Mouse (Mus musculus) hindbrain, embryonic 12.5 days (tissue): ENCODE measurements around the gene Rab3a. TPM values are rescaled to one million over a fixed set of nuclear protein-coding genes. Genes with fewer than 3 reads are reported as not detected.
A peak's percentile ranks its signal among the peaks of the same experiment; 100 is the strongest.

Source experiments
- ATAC-seq: fragments of 200-750 bp; cut with Nextera tagmentation; 2 replicates; pipeline ENCODE4 v1.8.0; 2017; ENCODE audit warnings: moderate TSS enrichment; ENCODE audit not compliant: low FRiP score
- H3K27ac ChIP-seq: fragments of 300-500 bp; sonication (generic); 2 replicates; pipeline ENCODE4 v1.5.1; 2016; ENCODE audit warnings: mild to moderate bottlenecking
- H3K27me3 ChIP-seq: fragments of 300-500 bp; sonication (generic); 2 replicates; pipeline ENCODE4 v1.6.1; 2016; ENCODE audit warnings: mild to moderate bottlenecking
- H3K36me3 ChIP-seq: fragments of 300-500 bp; sonication (generic); 2 replicates; pipeline ENCODE4 v1.6.1; 2016; ENCODE audit warnings: mild to moderate bottlenecking
- H3K4me1 ChIP-seq: fragments of 300-500 bp; sonication (generic); 2 replicates; pipeline ENCODE4 v1.6.1; 2016
- H3K4me2 ChIP-seq: fragments of 300-500 bp; sonication (generic); replicated peaks from 2 replicates; pipeline ENCODE4 v1.6.1; 2016; ENCODE audit warnings: mild to moderate bottlenecking
- H3K4me3 ChIP-seq: fragments of 300-500 bp; sonication (generic); 2 replicates; pipeline ENCODE4 v1.5.1; 2016; ENCODE audit warnings: mild to moderate bottlenecking
- H3K9ac ChIP-seq: fragments of 300-500 bp; sonication (generic); 2 replicates; pipeline ENCODE4 v1.6.1; 2016; ENCODE audit warnings: mild to moderate bottlenecking, moderate library complexity
- H3K9me3 ChIP-seq: fragments of 300-500 bp; sonication (generic); replicated peaks from 2 replicates; pipeline ENCODE4 v1.6.1; 2016; ENCODE audit warnings: mild to moderate bottlenecking
- WGBS: fragments of 180-500 bp; shearing (Covaris S2); methylation state at CpG from one replicate; pipeline ENCODE4 v1.1.7; 2016; 5-methylcytosine and 5-hydroxymethylcytosine counted together
- polyA plus RNA-seq: library from polyadenylated mRNA; unstranded; fragments of >200 nt; fragmentation: Nextera tagmentation; extraction: Ambion mirVana; gene quantifications from 2 replicates; pipeline ENCODE4 v1.2.1, GENCODE M21; 2016

Gene Rab3a
- polyA plus RNA-seq, 1 experiment from 2014 or later = 126 TPM

DNA sequence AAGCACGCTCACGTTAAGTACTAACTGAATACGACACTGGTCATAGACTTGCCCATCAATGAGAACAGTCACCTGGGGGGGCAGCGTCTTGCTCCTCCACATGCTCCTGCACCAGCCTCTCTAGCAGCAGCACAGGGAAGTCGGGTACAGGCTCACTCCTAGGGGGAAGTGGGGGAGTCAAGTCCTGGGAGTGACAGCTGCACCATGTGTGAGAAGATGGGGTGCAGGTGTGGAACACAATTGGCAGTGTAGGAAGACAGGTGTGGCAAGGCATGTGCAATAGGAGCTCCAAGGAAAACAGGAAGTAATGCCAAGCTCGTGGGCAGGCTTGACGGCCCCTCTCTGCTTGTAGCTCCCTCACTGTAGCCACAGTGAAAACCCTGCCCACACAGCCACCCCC, 16.7 kb downstream of the Rab3a start:
- Histone ChIP-seq H3K4me3 (no peak overlapping the region), H3K4me2 (no peak overlapping the region), H3K9me3 (no peaks in the 10 kb centered on the region), H3K4me1 (peaks cover 38% of the 10 kb centered on the region), H3K27ac (no peak overlapping the region), H3K27me3 (peaks cover 15% of the 10 kb centered on the region; the same call in 1 of the 2 replicates), H3K36me3 (peaks cover 71% of the 10 kb centered on the region), H3K9ac (no peak overlapping the region)
- 88% methylated on average over 7 of the region's 7 CpGs for WGBS
- ATAC-seq = no peak

DNA sequence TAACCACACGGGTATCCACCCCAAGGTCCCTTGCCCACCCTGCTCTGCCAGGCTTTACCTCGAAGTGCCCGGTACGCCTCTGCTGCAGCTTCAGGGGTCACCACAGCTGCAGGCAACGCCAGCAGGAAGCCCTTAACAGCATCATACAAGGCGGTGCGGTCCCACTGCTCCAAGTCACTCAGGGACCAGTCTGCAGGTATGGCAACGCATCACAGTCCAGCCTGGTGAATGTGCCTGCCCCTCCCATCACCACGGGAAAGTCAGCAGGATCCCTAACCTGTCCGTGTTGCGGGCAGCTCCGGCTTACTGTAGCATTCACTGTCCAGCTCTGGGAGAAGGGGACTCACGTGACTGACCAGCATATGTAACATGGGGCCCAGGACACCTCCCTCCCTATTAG, 17.6 kb downstream of the Rab3a start:
- peaks cover 30% of the 10 kb centered on the region for H3K4me1 ChIP-seq
- peaks cover 8% of the 10 kb centered on the region; the same call in 1 of the 2 replicates for H3K27me3 ChIP-seq
- 94% methylated on average over 13 of the region's 13 CpGs for WGBS
- H3K27ac ChIP-seq = no peak overlapping the region
- H3K4me3 ChIP-seq = no peak overlapping the region
- no peak overlapping the region for H3K9ac ChIP-seq
- no peaks in the 10 kb centered on the region for H3K9me3 ChIP-seq
- H3K36me3 ChIP-seq = peaks cover 71% of the 10 kb centered on the region
- no peak overlapping the region for H3K4me2 ChIP-seq
- no peak for ATAC-seq

DNA sequence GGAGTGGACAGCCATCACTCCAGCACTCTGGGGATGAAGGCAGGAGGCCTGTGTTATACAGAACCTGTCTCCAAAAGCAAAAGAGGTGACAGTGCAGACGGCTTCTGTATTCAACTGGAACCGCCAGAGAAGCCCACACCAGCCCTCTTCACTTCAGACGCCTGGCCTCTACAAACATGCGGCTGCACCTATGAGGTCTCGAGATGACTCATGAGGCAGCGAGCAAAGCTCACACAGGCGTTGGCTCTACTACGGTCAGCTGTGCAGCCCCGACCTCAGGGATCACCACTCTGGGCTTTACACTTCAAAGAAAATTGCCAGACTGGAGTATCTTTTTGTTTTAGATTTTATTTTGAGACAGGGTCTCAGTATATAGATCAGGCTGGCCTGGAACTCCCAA, 18.4 kb downstream of the Rab3a start:
- no peak for ATAC-seq
- 93% methylated on average over 9 of the region's 9 CpGs for WGBS
- Histone ChIP-seq H3K27me3 (no peaks in the 10 kb centered on the region; the same call in 1 of the 2 replicates), H3K36me3 (peaks cover 65% of the 10 kb centered on the region), H3K4me3 (no peak overlapping the region), H3K9ac (0 out of 2 replicates have a peak overlapping the region, but pooled peaks have one; percentile 9), H3K4me1 (peaks cover 35% of the 10 kb centered on the region), H3K4me2 (0 out of 2 replicates have a peak overlapping the region, but pooled peaks have one; percentile 90), H3K27ac (no peak overlapping the region), H3K9me3 (no peaks in the 10 kb centered on the region)

DNA sequence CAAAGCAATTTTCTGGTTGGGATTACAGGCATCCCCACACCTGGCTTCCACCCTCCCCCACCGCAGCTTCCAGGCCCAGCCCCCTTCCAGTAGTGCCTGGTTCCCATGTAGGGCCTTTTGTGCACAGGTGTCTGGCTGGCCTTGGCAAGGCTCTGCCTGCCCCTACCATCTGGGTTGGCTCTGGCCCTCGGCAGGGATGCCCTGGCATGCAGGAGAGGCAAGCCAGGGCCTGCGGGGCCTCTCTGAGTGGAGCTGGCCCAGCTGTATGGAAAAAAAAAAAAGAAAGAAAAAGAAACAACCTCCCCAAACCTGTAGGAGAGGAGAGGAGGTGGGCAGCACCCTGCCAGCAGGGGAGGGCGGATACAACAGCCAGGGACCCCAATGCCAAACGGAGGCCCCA, 18.9 kb downstream of the Rab3a start:
- Histone ChIP-seq H3K9ac (0 out of 2 replicates have a peak overlapping the region, but pooled peaks have one; percentile 33), H3K9me3 (no peaks in the 10 kb centered on the region), H3K4me2 (peak overlapping the region; percentile 90; the same call in 1 of the 2 replicates), H3K27me3 (no peaks in the 10 kb centered on the region), H3K4me1 (peaks cover 40% of the 10 kb centered on the region), H3K4me3 (no peak overlapping the region), H3K36me3 (peaks cover 64% of the 10 kb centered on the region), H3K27ac (peak overlapping the region; percentile 23; the same call in 1 of the 2 replicates)
- 91% methylated on average over 5 of the region's 5 CpGs for WGBS
- ATAC-seq = no peak

DNA sequence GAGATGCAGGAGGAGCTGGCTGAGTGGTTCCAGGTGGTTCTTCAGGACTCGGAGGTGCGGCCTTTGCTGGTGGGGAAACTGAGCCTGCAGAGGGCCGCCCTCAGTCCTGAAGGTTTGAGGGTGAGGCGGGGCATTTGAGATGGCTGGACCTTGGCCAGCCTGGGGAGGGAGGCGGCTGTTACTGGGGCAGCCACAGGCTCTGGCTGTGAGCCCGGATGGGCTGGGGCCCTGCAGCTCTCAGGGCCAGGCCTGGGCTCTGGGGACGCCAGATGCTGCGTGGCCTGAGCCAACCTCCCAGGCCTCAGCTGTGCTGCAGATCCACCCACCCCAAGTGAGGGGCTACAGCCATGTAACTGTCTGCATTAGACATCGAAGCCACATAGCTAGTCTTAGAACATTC, 19.4 kb downstream of the Rab3a start:
- H3K9ac ChIP-seq = 0 out of 2 replicates have a peak overlapping the region, but pooled peaks have one; percentile 33
- no peak for ATAC-seq
- no peak overlapping the region for H3K4me3 ChIP-seq
- H3K27ac ChIP-seq = peak overlapping the region; percentile 30
- peaks cover 63% of the 10 kb centered on the region for H3K36me3 ChIP-seq
- 73% methylated on average over 9 of the region's 9 CpGs for WGBS
- peaks cover 42% of the 10 kb centered on the region for H3K4me1 ChIP-seq
- peak overlapping the region; percentile 90 for H3K4me2 ChIP-seq
- H3K27me3 ChIP-seq = no peaks in the 10 kb centered on the region
- no peaks in the 10 kb centered on the region for H3K9me3 ChIP-seq

DNA sequence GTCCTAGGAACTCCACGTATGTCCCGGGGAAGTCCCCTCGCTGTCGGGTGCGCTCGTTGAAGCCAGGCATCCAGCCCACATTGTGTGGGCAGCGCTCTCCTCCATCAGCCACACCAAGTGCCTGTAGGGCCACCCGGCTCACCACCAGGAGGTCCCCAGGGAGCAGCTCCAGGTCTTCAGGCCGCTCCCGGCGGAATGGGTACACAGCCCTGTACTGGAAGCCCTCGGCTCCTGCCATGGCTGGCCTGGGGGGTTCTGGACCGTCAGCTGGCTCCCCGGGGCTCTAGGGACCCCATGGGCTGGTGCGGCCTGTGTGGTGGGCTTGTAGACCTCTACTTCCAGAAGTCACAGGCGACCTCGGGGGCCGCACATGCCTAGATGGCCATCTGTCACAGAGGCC, 20.3 kb downstream of the Rab3a start:
- Histone ChIP-seq H3K4me2 (peak overlapping the region; percentile 90), H3K36me3 (peaks cover 68% of the 10 kb centered on the region), H3K27ac (no peak overlapping the region), H3K4me1 (peaks cover 42% of the 10 kb centered on the region), H3K9me3 (no peaks in the 10 kb centered on the region), H3K9ac (peak overlapping the region; percentile 33; the same call in 1 of the 2 replicates), H3K27me3 (no peaks in the 10 kb centered on the region), H3K4me3 (peak overlapping the region; percentile 82; the same call in 1 of the 2 replicates)
- WGBS = 93% methylated on average over 18 of the region's 18 CpGs
- no peak for ATAC-seq

DNA sequence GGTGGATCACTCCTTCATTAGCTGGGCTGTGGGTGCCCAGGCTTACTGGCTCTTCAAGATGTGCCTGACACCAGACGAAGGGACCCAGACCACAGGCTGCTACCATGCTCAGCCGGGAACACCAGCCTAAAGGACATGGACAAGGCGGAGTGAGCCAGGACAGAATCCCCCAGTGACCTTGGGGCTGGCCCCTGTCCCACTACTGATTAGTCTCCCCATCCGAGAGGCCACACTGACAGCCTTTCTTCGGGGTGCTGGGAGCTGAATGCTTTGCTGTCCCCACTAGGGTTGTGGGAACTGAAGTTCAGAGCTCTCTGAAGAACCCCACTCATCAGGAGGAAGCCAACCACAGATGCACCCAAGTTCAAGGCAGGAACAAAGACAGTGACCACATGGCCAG, 20.7 kb downstream of the Rab3a start:
- Histone ChIP-seq H3K27me3 (no peaks in the 10 kb centered on the region), H3K4me1 (peaks cover 42% of the 10 kb centered on the region), H3K4me3 (peak overlapping the region; percentile 82), H3K9me3 (no peaks in the 10 kb centered on the region), H3K36me3 (peaks cover 68% of the 10 kb centered on the region), H3K9ac (peak overlapping the region; percentile 87), H3K4me2 (peak overlapping the region; percentile 90), H3K27ac (no peak overlapping the region)
- ATAC-seq = no peak
- WGBS = 92% methylated on average over 5 of the region's 5 CpGs

DNA sequence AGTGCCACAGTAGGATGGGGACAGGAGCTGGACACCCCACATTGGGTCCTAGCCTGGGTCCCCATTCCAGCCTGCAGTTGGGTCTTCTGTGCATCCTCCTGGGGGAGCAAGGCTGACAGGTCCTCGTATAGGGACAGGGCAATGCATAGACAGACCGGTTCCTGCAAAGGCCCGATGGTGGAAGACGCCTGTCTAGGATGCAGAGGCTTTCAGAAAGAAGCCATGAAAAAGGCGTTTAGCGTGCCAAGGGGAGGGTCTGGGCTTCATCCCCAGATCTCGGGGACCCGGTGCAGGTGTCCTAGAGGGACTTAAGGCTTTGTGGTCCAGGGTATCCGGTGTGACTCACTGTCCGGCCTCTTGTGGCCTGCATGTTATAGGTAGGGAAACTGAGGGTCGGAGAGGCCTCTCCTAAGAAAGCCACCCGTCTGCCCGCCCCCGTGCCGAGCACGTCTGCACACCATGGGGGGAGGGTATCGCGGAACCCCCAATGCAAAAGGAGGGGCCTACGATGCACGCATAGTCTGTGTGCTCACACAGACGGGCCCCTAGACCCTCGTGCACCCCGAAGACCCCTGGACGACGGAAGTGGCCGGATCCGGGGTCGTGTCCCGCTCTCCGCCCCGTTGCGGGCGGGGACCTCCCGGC, 21.5 kb downstream of the Rab3a start:
- H3K36me3 ChIP-seq = peaks cover 68% of the 10 kb centered on the region
- peak overlapping the region; percentile 90 for H3K4me2 ChIP-seq
- peak overlapping the region; percentile 96 for H3K27ac ChIP-seq
- H3K9ac ChIP-seq = peak overlapping the region; percentile 87
- peaks cover 42% of the 10 kb centered on the region for H3K4me1 ChIP-seq
- 2% methylated on average over 32 of the region's 34 CpGs for WGBS
- no peak; the same call in none of the 2 replicates for ATAC-seq
- H3K4me3 ChIP-seq = peak overlapping the region; percentile 82
- H3K9me3 ChIP-seq = no peaks in the 10 kb centered on the region
- no peaks in the 10 kb centered on the region for H3K27me3 ChIP-seq

DNA sequence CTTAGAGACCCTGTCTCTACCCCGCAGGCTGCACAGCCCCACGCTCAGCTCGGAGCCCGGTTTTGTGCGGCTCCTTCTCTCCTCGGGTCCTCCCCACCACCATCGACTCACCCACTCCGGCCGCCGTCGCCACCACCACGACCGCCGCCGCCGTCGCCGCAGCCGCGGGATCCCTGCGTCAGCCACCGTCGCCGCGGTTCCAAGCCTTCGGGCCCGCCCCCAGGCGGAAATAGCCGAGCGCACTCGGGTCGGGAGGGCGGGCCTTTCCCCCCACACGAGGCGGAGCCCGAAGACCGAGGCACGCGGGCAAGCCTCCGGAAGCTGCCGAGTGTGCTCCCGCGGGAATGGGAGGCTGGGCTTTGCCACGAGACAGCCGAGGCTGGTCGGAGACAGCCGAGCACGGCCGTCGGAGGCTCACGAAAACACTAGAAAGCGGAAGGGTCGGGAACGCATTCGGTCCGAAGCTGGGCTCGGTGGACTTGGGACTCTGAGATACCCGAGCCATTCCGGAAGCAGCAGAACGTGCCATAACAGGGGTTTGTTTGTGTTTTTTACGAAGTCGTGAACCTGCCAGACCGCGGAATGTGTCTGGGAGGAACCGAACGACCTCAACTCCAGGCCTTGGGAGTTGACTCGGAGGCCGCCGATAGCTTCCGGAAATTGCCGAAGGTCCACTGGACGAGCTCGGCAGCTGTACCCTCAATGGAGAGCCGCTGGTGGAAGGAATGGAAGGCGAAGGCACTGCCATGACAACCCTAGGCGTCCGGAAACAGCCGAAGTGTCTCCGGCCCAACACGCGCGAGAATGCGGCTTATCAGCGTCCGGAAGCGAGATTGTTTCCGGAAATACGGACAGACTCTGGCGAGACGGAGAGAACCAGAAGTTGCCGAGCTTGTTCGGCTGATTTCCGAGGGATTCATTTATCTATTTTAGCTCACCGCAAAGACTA, 22.3 kb downstream of the Rab3a start, which contains the start of gene Pik3r2:
Pik3r2 (minus strand) TSS at position 218 of the 949 bp plus-strand sequence.
- peak within 1 kb of the TSS; percentile 90 for H3K4me2 ChIP-seq
- peak; percentile 91 for ATAC-seq
- H3K36me3 ChIP-seq = peaks cover 65% of the 10 kb centered on the region
- H3K4me3 ChIP-seq = peak within 1 kb of the TSS; percentile 82
- H3K4me1 ChIP-seq = peaks cover 42% of the 10 kb centered on the region
- H3K9me3 ChIP-seq = no peaks in the 10 kb centered on the region
- no peaks in the 10 kb centered on the region for H3K27me3 ChIP-seq
- WGBS = under 1% methylated on average over 91 of the region's 94 CpGs
- H3K27ac ChIP-seq = peak within 1 kb of the TSS; percentile 96
- peak within 1 kb of the TSS; percentile 87 for H3K9ac ChIP-seq

DNA sequence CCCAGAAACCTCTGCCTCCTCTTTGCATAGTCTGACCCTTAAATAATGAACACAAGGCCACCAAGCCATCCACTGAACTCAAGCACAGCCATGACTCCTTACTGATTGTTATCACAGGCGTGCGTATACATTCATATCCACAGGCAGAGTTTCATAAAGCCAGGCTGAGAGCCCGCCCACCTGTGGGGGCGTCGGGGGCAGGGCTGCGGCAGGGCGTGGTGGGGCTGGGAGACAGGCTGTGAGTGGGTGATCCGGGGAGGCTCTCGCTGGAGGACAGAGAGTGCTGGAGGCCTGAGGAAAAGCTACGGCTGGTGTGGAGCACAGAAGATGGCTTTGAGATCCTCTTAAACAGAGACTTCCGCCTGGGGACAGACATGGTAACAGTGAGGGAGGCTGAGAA, 25.6 kb downstream of the Rab3a start:
- H3K4me1 ChIP-seq = peaks cover 22% of the 10 kb centered on the region
- H3K4me3 ChIP-seq = no peak overlapping the region
- WGBS = 83% methylated on average over 11 of the region's 11 CpGs
- no peaks in the 10 kb centered on the region for H3K27me3 ChIP-seq
- ATAC-seq = no peak
- H3K9me3 ChIP-seq = no peaks in the 10 kb centered on the region
- H3K9ac ChIP-seq = no peak overlapping the region
- peaks cover 61% of the 10 kb centered on the region for H3K36me3 ChIP-seq
- no peak overlapping the region for H3K4me2 ChIP-seq
- no peak overlapping the region for H3K27ac ChIP-seq

DNA sequence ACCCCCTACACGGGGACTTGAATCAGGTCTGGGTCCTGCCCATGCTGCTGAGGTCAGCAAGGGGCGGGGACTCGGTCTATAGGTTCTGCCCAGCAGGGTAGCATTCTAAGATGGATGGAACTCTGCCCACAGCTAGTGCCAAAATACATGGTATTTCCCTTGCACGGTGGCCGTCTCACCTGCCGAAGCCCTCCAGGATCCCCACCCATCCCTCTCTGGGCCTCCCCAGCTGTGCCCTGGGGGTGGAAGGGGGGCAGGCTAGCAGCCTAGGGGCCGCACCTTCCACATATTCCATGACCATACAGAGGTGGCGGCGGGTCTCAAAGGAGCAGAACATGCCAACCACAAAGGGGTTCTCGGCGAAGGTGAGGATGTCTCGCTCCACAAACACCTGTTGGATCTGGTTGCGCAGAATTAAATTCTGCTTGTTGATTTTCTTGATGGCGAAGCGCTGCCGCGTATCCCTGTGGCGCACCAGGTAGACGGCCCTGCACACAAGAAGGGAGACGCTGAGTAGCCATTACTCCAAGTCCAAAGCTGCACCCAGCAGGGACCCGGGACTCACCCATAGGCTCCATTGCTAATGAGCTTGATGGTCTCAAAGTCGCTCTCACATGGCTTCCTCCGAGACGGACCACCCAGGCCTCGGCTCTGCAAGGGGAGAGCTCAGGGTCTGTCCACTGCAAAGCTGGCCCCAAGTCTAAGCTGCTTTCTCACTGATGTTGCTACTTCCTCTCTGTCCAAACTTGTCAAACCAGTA, 32.0 kb downstream of the Rab3a start:
- WGBS = 86% methylated on average over 25 of the region's 25 CpGs
- H3K4me3 ChIP-seq = no peak overlapping the region
- peaks cover 65% of the 10 kb centered on the region for H3K36me3 ChIP-seq
- no peak overlapping the region for H3K27ac ChIP-seq
- no peak overlapping the region for H3K9ac ChIP-seq
- no peaks in the 10 kb centered on the region for H3K9me3 ChIP-seq
- H3K4me2 ChIP-seq = no peak overlapping the region
- ATAC-seq = no peak
- peaks cover 23% of the 10 kb centered on the region for H3K4me1 ChIP-seq
- peaks cover 3% of the 10 kb centered on the region; the same call in 1 of the 2 replicates for H3K27me3 ChIP-seq
